Mouse (Mus musculus) intestine, postnatal 0 days (tissue): ENCODE measurements around the gene Unc45b. TPM values are rescaled to one million over a fixed set of nuclear protein-coding genes. Genes with fewer than 3 reads are reported as not detected.
"Not testable (repeated sequence)": the region's sequence is repeated elsewhere in the genome, so short reads cannot be mapped to it uniquely, and the experiment has no call there.

Experiments used
- ATAC-seq: fragments of 200-750 bp; cut with Nextera tagmentation; 2 replicates; pipeline ENCODE4 v1.8.0; 2017; ENCODE audit warnings: mild to moderate bottlenecking, moderate TSS enrichment, moderate library complexity
- H3K27ac ChIP-seq: fragments of 300-500 bp; sonication (generic); 2 replicates; pipeline ENCODE4 v1.5.1; 2014; ENCODE audit warnings: mild to moderate bottlenecking, low read depth, low read length, moderate library complexity
- H3K27me3 ChIP-seq: fragments of 300-500 bp; sonication (generic); replicated peaks from 2 replicates; pipeline ENCODE4 v1.6.1; 2014; ENCODE audit warnings: low read length, mixed read lengths; ENCODE audit not compliant: control insufficient read depth, insufficient read depth
- H3K36me3 ChIP-seq: fragments of 300-500 bp; sonication (generic); 2 replicates; pipeline ENCODE4 v1.6.1; 2014; ENCODE audit warnings: mild to moderate bottlenecking, moderate library complexity; ENCODE audit not compliant: control insufficient read depth, insufficient read depth
- H3K4me1 ChIP-seq: fragments of 300-500 bp; sonication (generic); replicated peaks from 2 replicates; pipeline ENCODE4 v1.6.1; 2014; ENCODE audit warnings: antibody characterized with exemption, low read length, mixed read lengths; ENCODE audit not compliant: control insufficient read depth, insufficient read depth
- H3K4me2 ChIP-seq: fragments of 300-500 bp; sonication (generic); replicated peaks from 2 replicates; pipeline ENCODE4 v1.6.1; 2014; ENCODE audit warnings: low read depth, mild to moderate bottlenecking, moderate library complexity
- H3K4me3 ChIP-seq: fragments of 300-500 bp; sonication (generic); 2 replicates; pipeline ENCODE4 v1.5.1; 2014; ENCODE audit warnings: low read depth, low read length
- H3K9ac ChIP-seq: fragments of 300-500 bp; sonication (generic); 2 replicates; pipeline ENCODE4 v1.6.1; 2014; ENCODE audit warnings: mild to moderate bottlenecking, low read depth, low read length
- H3K9me3 ChIP-seq: fragments of 300-500 bp; sonication (generic); 2 replicates; pipeline ENCODE4 v1.6.1; 2016; ENCODE audit warnings: mixed run types; ENCODE audit not compliant: control insufficient read depth
- CTCF ChIP-seq: sonication (generic); IDR thresholded peaks from 2 replicates; pipeline ENCODE4 v1.5.1; 2016; ENCODE audit warnings: low read depth, mild to moderate bottlenecking, control low read depth, antibody characterized with exemption, moderate library complexity
- WGBS: fragments of 180-500 bp; shearing (Covaris S2); extraction: QIAGEN DNeasy Blood & Tissue Kit; methylation state at CpG from one replicate; pipeline ENCODE4 v1.1.7; 2014; 5-methylcytosine and 5-hydroxymethylcytosine counted together
- polyA plus RNA-seq: library from polyadenylated mRNA; unstranded; fragments of >200 nt; fragmentation: Nextera tagmentation; extraction: Ambion mirVana; gene quantifications from 2 replicates; pipeline ENCODE4 v1.2.1, GENCODE M21; 2015

Gene Unc45b
- polyA plus RNA-seq, 1 experiment from 2014 or later: 1.9 TPM

- Histone ChIP-seq H3K36me3 (no peaks in the 10 kb centered on the region), H3K9me3 (no peaks in the 10 kb centered on the region), H3K27me3 (peaks cover 11% of the 10 kb centered on the region), H3K4me3 (no peak overlapping the region), H3K9ac (no peak overlapping the region), H3K27ac (no peak overlapping the region), H3K4me2 (no peak overlapping the region), H3K4me1 (no peaks in the 10 kb centered on the region)
- no peak for TF ChIP-seq CTCF
- 39% methylated on average over 10 of the region's 10 CpGs for WGBS
- ATAC-seq: no peak
Measured at GRCm38 (mm10) chr11:82920768-82921167, 10.4 kb downstream of the Unc45b start.

- ATAC-seq: no peak
- Histone ChIP-seq H3K9me3 (no peaks in the 10 kb centered on the region), H3K27ac (no peak overlapping the region), H3K4me2 (no peak overlapping the region), H3K4me3 (no peak overlapping the region), H3K36me3 (no peaks in the 10 kb centered on the region), H3K4me1 (no peaks in the 10 kb centered on the region), H3K27me3 (peaks cover 15% of the 10 kb centered on the region), H3K9ac (no peak overlapping the region)
- 78% methylated on average over 4 of the region's 4 CpGs for WGBS
- TF ChIP-seq CTCF: no peak
Measured at GRCm38 (mm10) chr11:82921691-82922090, 11.3 kb downstream of the Unc45b start.

GRCm38 (mm10) chr11:82923910-82924309 is 13.6 kb downstream of the Unc45b start:
- H3K36me3 ChIP-seq, H3K27ac ChIP-seq, H3K4me3 ChIP-seq, H3K4me2 ChIP-seq, H3K9me3 ChIP-seq, H3K4me1 ChIP-seq, H3K9ac ChIP-seq, ATAC-seq: not testable (repeated sequence)
- 66% methylated on average over 6 of the region's 6 CpGs for WGBS
- peaks cover 20% of the 10 kb centered on the region for H3K27me3 ChIP-seq

- Histone ChIP-seq H3K4me1 (no peaks in the 10 kb centered on the region), H3K27ac (no peak overlapping the region), H3K4me2 (no peak overlapping the region), H3K4me3 (no peak overlapping the region), H3K36me3 (no peaks in the 10 kb centered on the region), H3K9me3 (no peaks in the 10 kb centered on the region), H3K9ac (no peak overlapping the region), H3K27me3 (peaks cover 37% of the 10 kb centered on the region)
- 37% methylated on average over 20 of the region's 20 CpGs for WGBS
- no peak for TF ChIP-seq CTCF
- no peak for ATAC-seq
Measured at GRCm38 (mm10) chr11:82928897-82929632, 18.7 kb downstream of the Unc45b start.

- 35% methylated on average over 3 of the region's 3 CpGs for WGBS
- peaks cover 42% of the 10 kb centered on the region for H3K27me3 ChIP-seq
- no peak for ATAC-seq
Measured at GRCm38 (mm10) chr11:82929633-82929950, 19.2 kb downstream of the Unc45b start.

GRCm38 (mm10) chr11:82930391-82930955 is 20.1 kb downstream of the Unc45b start:
- 0 out of 2 replicates have a peak overlapping the region, but pooled peaks have one; percentile 3 for H3K9ac ChIP-seq
- H3K9me3 ChIP-seq, H3K36me3 ChIP-seq, H3K4me1 ChIP-seq, ATAC-seq, H3K27ac ChIP-seq: not testable (repeated sequence)
- H3K4me2 ChIP-seq: peak overlapping the region; percentile 91
- WGBS: 2% methylated on average over 77 of the region's 85 CpGs
- H3K4me3 ChIP-seq: peak overlapping the region; percentile 47
- peaks cover 41% of the 10 kb centered on the region for H3K27me3 ChIP-seq

More at GRCm38 (mm10) chr11:82929633-82929950, 19.2 kb downstream of the Unc45b start:
- H3K4me2 ChIP-seq: no peak overlapping the region; the same call in 1 of the 2 replicates
- H3K36me3 ChIP-seq: no peaks in the 10 kb centered on the region
- no peak overlapping the region for H3K27ac ChIP-seq
- H3K4me1 ChIP-seq: no peaks in the 10 kb centered on the region
- no peak overlapping the region for H3K9ac ChIP-seq
- H3K9me3 ChIP-seq: no peaks in the 10 kb centered on the region
- TF ChIP-seq CTCF: no peak
- no peak overlapping the region for H3K4me3 ChIP-seq

- ATAC-seq, H3K9me3 ChIP-seq, H3K27ac ChIP-seq, H3K4me1 ChIP-seq, H3K36me3 ChIP-seq: not testable (repeated sequence)
- Histone ChIP-seq H3K27me3 (peaks cover 44% of the 10 kb centered on the region), H3K4me2 (peak overlapping the region; percentile 91), H3K9ac (peak overlapping the region; percentile 45; the same call in 1 of the 2 replicates), H3K4me3 (peak overlapping the region; percentile 47)
- WGBS: 1% methylated on average over 58 of the region's 63 CpGs
Measured at GRCm38 (mm10) chr11:82931161-82931560, 20.8 kb downstream of the Unc45b start.

GRCm38 (mm10) chr11:82931671-82932450 is 21.5 kb downstream of the Unc45b start:
- H3K4me3 ChIP-seq: peak overlapping the region; percentile 47
- not testable (repeated sequence) for H3K27ac ChIP-seq, H3K4me1 ChIP-seq, H3K36me3 ChIP-seq, ATAC-seq, H3K9me3 ChIP-seq
- 1% methylated on average over 114 of the region's 119 CpGs for WGBS
- peak overlapping the region; percentile 91 for H3K4me2 ChIP-seq
- H3K9ac ChIP-seq: peak overlapping the region; percentile 45; the same call in 1 of the 2 replicates
- H3K27me3 ChIP-seq: peaks cover 44% of the 10 kb centered on the region
